28 mouse cellular contexts compared by ENCODE assay signal in genomic region chr9:91601740-91602139, GRCm38 (mm10).
"Had no signal": no experiment of that assay in that cellular context is flagged by ENCODE, and none has a peak within 500 bp of the region (broad histone marks: within the 10 kb centered on the region; RNA-seq: fewer than 3 reads in every experiment).

No protein-coding gene starts in this region.

- H3K27ac ChIP-seq: gastrocnemius, adult 2 months; heart, embryonic 10.5 days; hindbrain, embryonic 10.5 days; hindbrain, embryonic 12.5 days; hindbrain, embryonic 14.5 days; intestine, embryonic 15.5 days; layer of hippocampus, adult 2 months; left cerebral cortex, adult 2 months; limb, embryonic 10.5 days; limb, embryonic 12.5 days; liver, embryonic 13.5 days; liver, embryonic 15.5 days had no signal

- H3K4me1 ChIP-seq: heart, embryonic 10.5 days; heart, embryonic 12.5 days; hindbrain, embryonic 10.5 days; hindbrain, embryonic 12.5 days; intestine, embryonic 15.5 days; limb, embryonic 10.5 days; limb, embryonic 12.5 days; liver, embryonic 13.5 days; liver, embryonic 15.5 days had no signal

- H3K9me3 ChIP-seq: heart, embryonic 10.5 days; heart, embryonic 12.5 days; hindbrain, embryonic 10.5 days; hindbrain, embryonic 12.5 days; intestine, embryonic 15.5 days; limb, embryonic 10.5 days; limb, embryonic 12.5 days; liver, embryonic 13.5 days; liver, embryonic 15.5 days had no signal

- H3K36me3 ChIP-seq: heart, embryonic 10.5 days; heart, embryonic 12.5 days; hindbrain, embryonic 10.5 days; hindbrain, embryonic 12.5 days; intestine, embryonic 15.5 days; limb, embryonic 10.5 days; limb, embryonic 12.5 days; liver, embryonic 13.5 days; liver, embryonic 15.5 days had no signal

- H3K9ac ChIP-seq: heart, embryonic 12.5 days; hindbrain, embryonic 12.5 days; hindbrain, embryonic 14.5 days; intestine, embryonic 15.5 days; limb, embryonic 12.5 days; liver, embryonic 13.5 days; liver, embryonic 15.5 days had no signal

- DNase-seq: gastrocnemius, adult 2 months; gastrocnemius, postnatal 10 days; gastrocnemius, postnatal 25 days; heart, adult 18-20 months; heart, postnatal 10 days; heart, postnatal 4 days; kidney, adult 18-20 months; kidney, adult 8-10 months; kidney, postnatal 10 days; kidney, postnatal 25 days; kidney, postnatal 4 days; liver; liver, embryonic 13.5 days had no signal

- H3K4me2 ChIP-seq: heart, embryonic 12.5 days; hindbrain, embryonic 12.5 days; hindbrain, embryonic 14.5 days; intestine, embryonic 15.5 days; limb, embryonic 12.5 days; liver, embryonic 11.5 days; liver, embryonic 13.5 days; liver, embryonic 15.5 days had no signal

- ATAC-seq: hindbrain, embryonic 16.5 days; inflammation-experienced regulatory T-cells, adult 6 months; intestine, embryonic 15.5 days; intestine, postnatal 0 days had no signal

- H3K27me3 ChIP-seq: heart, embryonic 12.5 days; hindbrain, embryonic 12.5 days; intestine, embryonic 15.5 days; limb, embryonic 12.5 days; liver, embryonic 13.5 days; liver, embryonic 15.5 days had no signal

- H3K4me3 ChIP-seq: gastrocnemius, adult 2 months; heart, embryonic 10.5 days; heart, embryonic 12.5 days; hindbrain, embryonic 10.5 days; hindbrain, embryonic 12.5 days; intestine, embryonic 15.5 days; layer of hippocampus, adult 2 months; left cerebral cortex, adult 2 months; limb, embryonic 10.5 days; limb, embryonic 12.5 days; liver, embryonic 13.5 days; liver, embryonic 15.5 days had no signal
